8 mouse cellular contexts compared by ENCODE assay signal in genomic region chr12:51593229-51594029, GRCm38 (mm10). TPM values are rescaled to one million over a fixed set of nuclear protein-coding genes. Genes with fewer than 3 reads are reported as not detected.
DNase-seq lines count a peak whose midpoint lies in the region; ATAC-seq lines count a peak whose summit lies in the region.

Gene Coch (plus strand): TSS chr12:51593341.

- peak; percentile 22 to 35 for DNase-seq in layer of hippocampus, postnatal 10 days (ENCODE audit: low spot score in 2 of 2)
- DNase-seq in layer of hippocampus, adult 8-10 months (ENCODE audit: low spot score in 2 of 2) = no peak
- peak; percentile 52 for DNase-seq in R1 (ENCODE audit: low read depth, low spot score)
- DNase-seq in embryonic facial prominence, embryonic 10.5 days (ENCODE audit: low spot score) = peak; percentile 66
- DNase-seq in hindbrain, embryonic 10.5 days (ENCODE audit: low spot score) = peak; percentile 64
- no peak for DNase-seq in urinary bladder, postnatal 25 days (ENCODE audit: low spot score)

- peaks cover 61% of the 10 kb centered on the region for H3K27me3 ChIP-seq in embryonic facial prominence, embryonic 10.5 days (replicated peaks; ENCODE audit: low read depth, poor library complexity, severe bottlenecking)
- H3K27me3 ChIP-seq in hindbrain, embryonic 10.5 days (ENCODE audit: insufficient read depth, poor library complexity, severe bottlenecking) = peaks cover 56% of the 10 kb centered on the region
- peaks cover 77% of the 10 kb centered on the region for H3K27me3 ChIP-seq in limb, embryonic 13.5 days
- peaks cover 57% of the 10 kb centered on the region for H3K27me3 ChIP-seq in neural tube, embryonic 13.5 days

- H3K4me2 ChIP-seq in limb, embryonic 13.5 days (replicated peaks) = peak within 1 kb of the TSS; percentile 99
- H3K4me2 ChIP-seq in neural tube, embryonic 13.5 days = peak within 1 kb of the TSS; percentile 95

- H3K9me3 ChIP-seq in embryonic facial prominence, embryonic 10.5 days = no peaks in the 10 kb centered on the region
- H3K9me3 ChIP-seq in hindbrain, embryonic 10.5 days = no peaks in the 10 kb centered on the region
- no peaks in the 10 kb centered on the region for H3K9me3 ChIP-seq in limb, embryonic 13.5 days
- H3K9me3 ChIP-seq in neural tube, embryonic 13.5 days = no peaks in the 10 kb centered on the region; the same call in 1 of the 2 replicates

- H3K36me3 ChIP-seq in embryonic facial prominence, embryonic 10.5 days (replicated peaks) = no peaks in the 10 kb centered on the region
- H3K36me3 ChIP-seq in hindbrain, embryonic 10.5 days = no peaks in the 10 kb centered on the region
- no peaks in the 10 kb centered on the region for H3K36me3 ChIP-seq in limb, embryonic 13.5 days
- no peaks in the 10 kb centered on the region for H3K36me3 ChIP-seq in neural tube, embryonic 13.5 days

- peaks cover 15% of the 10 kb centered on the region for H3K4me1 ChIP-seq in embryonic facial prominence, embryonic 10.5 days
- H3K4me1 ChIP-seq in hindbrain, embryonic 10.5 days (replicated peaks) = peaks cover 16% of the 10 kb centered on the region
- H3K4me1 ChIP-seq in limb, embryonic 13.5 days = peaks cover 19% of the 10 kb centered on the region
- peaks cover 23% of the 10 kb centered on the region for H3K4me1 ChIP-seq in neural tube, embryonic 13.5 days (replicated peaks)

- H3K4me3 ChIP-seq in embryonic facial prominence, embryonic 10.5 days = peak within 1 kb of the TSS; percentile 65
- H3K4me3 ChIP-seq in hindbrain, embryonic 10.5 days = peak within 1 kb of the TSS; percentile 78
- peak within 1 kb of the TSS; percentile 63 for H3K4me3 ChIP-seq in limb, embryonic 13.5 days
- H3K4me3 ChIP-seq in neural tube, embryonic 13.5 days = peak within 1 kb of the TSS; percentile 72

- WGBS in embryonic facial prominence, embryonic 10.5 days = under 1% methylated on average over 78 of the region's 79 CpGs
- WGBS in hindbrain, embryonic 10.5 days = under 1% methylated on average over 76 of the region's 79 CpGs
- under 1% methylated on average over 69 of the region's 79 CpGs for WGBS in limb, embryonic 13.5 days
- under 1% methylated on average over 63 of the region's 79 CpGs for WGBS in neural tube, embryonic 13.5 days

- H3K27ac ChIP-seq in embryonic facial prominence, embryonic 10.5 days (replicated peaks) = peak within 1 kb of the TSS; percentile 31; the same call in 1 of the 2 replicates
- peak within 1 kb of the TSS; percentile 79 for H3K27ac ChIP-seq in hindbrain, embryonic 10.5 days
- no peak within 1 kb of the TSS for H3K27ac ChIP-seq in limb, embryonic 13.5 days
- H3K27ac ChIP-seq in neural tube, embryonic 13.5 days (replicated peaks) = no peak within 1 kb of the TSS

- H3K9ac ChIP-seq in limb, embryonic 13.5 days = peak within 1 kb of the TSS; percentile 62
- peak within 1 kb of the TSS; percentile 76 for H3K9ac ChIP-seq in neural tube, embryonic 13.5 days

- peak; percentile 72 for ATAC-seq in limb, embryonic 13.5 days (ENCODE audit: low FRiP score, low read depth)
- ATAC-seq in neural tube, embryonic 13.5 days (ENCODE audit: low read depth) = peak; percentile 84

RNA-seq across cellular contexts. Expression of gene Coch, which starts in this region (rescaled TPM):
- total RNA-seq in layer of hippocampus, postnatal 10 days (2021) = 10 to 100 TPM; 18.3 to 21.1 TPM
- 1 to 10 TPM; 3.5 to 4.7 (median 4.1) TPM for total RNA-seq in layer of hippocampus, adult 8-10 months (2022)
- 1.9 and 2.2 TPM in 2 replicates for polyA plus RNA-seq in embryonic facial prominence, embryonic 10.5 days (2016; fragmentation: Nextera tagmentation; extraction: Ambion mirVana)
- 3.4 and 5.2 TPM in 2 replicates for polyA plus RNA-seq in hindbrain, embryonic 10.5 days (2016; fragmentation: Nextera tagmentation; extraction: Ambion mirVana)
- 3.4 and 4.5 TPM in 2 replicates for polyA plus RNA-seq in limb, embryonic 13.5 days (2015; fragmentation: Nextera tagmentation; extraction: Ambion mirVana)
- polyA plus RNA-seq in neural tube, embryonic 13.5 days (2015; fragmentation: Nextera tagmentation; extraction: Ambion mirVana) = 8.6 and 11.5 TPM in 2 replicates

Comparison
In these comparisons a context has a peak if more than half of its experiments do, and no peak if none do; other contexts are left out.
1. DNase-seq: peak in layer of hippocampus, postnatal 10 days (2 of 2), R1 (single experiment), embryonic facial prominence, embryonic 10.5 days (single experiment) and hindbrain, embryonic 10.5 days (single experiment); none in layer of hippocampus, adult 8-10 months (0 of 2) and urinary bladder, postnatal 25 days (single experiment).
2. H3K27ac ChIP-seq: peak in embryonic facial prominence, embryonic 10.5 days (single experiment) and hindbrain, embryonic 10.5 days (single experiment); none in limb, embryonic 13.5 days (single experiment) and neural tube, embryonic 13.5 days (single experiment).
3. Peak in every context shown above with its lines, with median percentiles within 50 percentile points of each other: H3K4me3 ChIP-seq.